Mouse (Mus musculus): ENCODE results near the gene Rbm20. TPM values are rescaled to one million over a fixed set of nuclear protein-coding genes. Genes with fewer than 3 reads are reported as not detected.

The Rbm20 gene
- polyA plus RNA-seq, 1 experiment from 2014 or later = 1.1 TPM

DNA sequence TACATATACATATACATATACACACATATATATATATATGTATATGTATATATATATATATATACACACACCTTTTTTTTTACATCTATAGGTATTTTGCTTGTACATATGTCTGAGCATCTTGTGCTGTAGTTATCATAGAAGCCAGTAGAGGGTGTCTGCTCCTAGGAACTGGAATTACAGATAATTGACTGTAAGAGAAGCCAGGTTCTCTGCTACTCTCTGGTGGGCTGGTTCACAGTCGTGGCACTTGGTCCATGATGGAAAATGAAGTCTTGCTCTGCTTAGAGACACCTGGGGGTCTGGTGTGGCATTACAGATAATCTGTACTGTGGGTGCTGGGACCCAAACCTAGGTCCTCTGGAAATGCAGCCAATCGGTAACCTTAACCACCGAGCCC lies 64.8 kb downstream of the Rbm20 start:
- Histone ChIP-seq H3K4me3 (ENCODE audit: low read length) (no peak overlapping the region), H3K4me2 (ENCODE audit: low read depth, low read length) (no peak overlapping the region), H3K27me3 (replicated peaks; ENCODE audit: control insufficient read depth, insufficient read depth, low read length) (no peaks in the 10 kb centered on the region), H3K27ac (ENCODE audit: low read length) (no peak overlapping the region), H3K9ac (ENCODE audit: low read depth, low read length) (no peak overlapping the region), H3K9me3 (ENCODE audit: control insufficient read depth, low read length) (no peaks in the 10 kb centered on the region), H3K4me1 (ENCODE audit: control insufficient read depth, insufficient read depth, low read length) (no peaks in the 10 kb centered on the region; the same call in 1 of the 2 replicates), H3K36me3 (ENCODE audit: control insufficient read depth, insufficient read depth, low read length) (no peaks in the 10 kb centered on the region)
- ATAC-seq = no peak
- WGBS = 67% methylated on average over 3 of the region's 3 CpGs

GRCm38 (mm10) chr19:53745354-53745753 lies 68.2 kb downstream of the Rbm20 start:
- H3K36me3 ChIP-seq (ENCODE audit: control insufficient read depth, insufficient read depth, low read length) = no peaks in the 10 kb centered on the region
- H3K9me3 ChIP-seq (ENCODE audit: control insufficient read depth, low read length) = no peaks in the 10 kb centered on the region; the same call in 1 of the 2 replicates
- no peak overlapping the region for H3K27ac ChIP-seq (ENCODE audit: low read length)
- H3K4me3 ChIP-seq (ENCODE audit: low read length) = no peak overlapping the region
- no peaks in the 10 kb centered on the region for H3K27me3 ChIP-seq (replicated peaks; ENCODE audit: control insufficient read depth, insufficient read depth, low read length)
- WGBS = 59% methylated on average over 3 of the region's 3 CpGs
- no peak for ATAC-seq
- no peaks in the 10 kb centered on the region for H3K4me1 ChIP-seq (ENCODE audit: control insufficient read depth, insufficient read depth, low read length)
- no peak overlapping the region for H3K4me2 ChIP-seq (ENCODE audit: low read depth, low read length)
- no peak overlapping the region for H3K9ac ChIP-seq (ENCODE audit: low read depth, low read length)

GRCm38 (mm10) chr19:53746116-53746515 lies 69.0 kb downstream of the Rbm20 start:
- no peaks in the 10 kb centered on the region for H3K36me3 ChIP-seq (ENCODE audit: control insufficient read depth, insufficient read depth, low read length)
- no peaks in the 10 kb centered on the region; the same call in 1 of the 2 replicates for H3K9me3 ChIP-seq (ENCODE audit: control insufficient read depth, low read length)
- no peak overlapping the region for H3K27ac ChIP-seq (ENCODE audit: low read length)
- H3K27me3 ChIP-seq (replicated peaks; ENCODE audit: control insufficient read depth, insufficient read depth, low read length) = no peaks in the 10 kb centered on the region
- no peak overlapping the region for H3K4me3 ChIP-seq (ENCODE audit: low read length)
- 68% methylated on average over 9 of the region's 9 CpGs for WGBS
- no peak overlapping the region for H3K9ac ChIP-seq (ENCODE audit: low read depth, low read length)
- no peaks in the 10 kb centered on the region for H3K4me1 ChIP-seq (ENCODE audit: control insufficient read depth, insufficient read depth, low read length)
- H3K4me2 ChIP-seq (ENCODE audit: low read depth, low read length) = no peak overlapping the region
- no peak for ATAC-seq

DNA sequence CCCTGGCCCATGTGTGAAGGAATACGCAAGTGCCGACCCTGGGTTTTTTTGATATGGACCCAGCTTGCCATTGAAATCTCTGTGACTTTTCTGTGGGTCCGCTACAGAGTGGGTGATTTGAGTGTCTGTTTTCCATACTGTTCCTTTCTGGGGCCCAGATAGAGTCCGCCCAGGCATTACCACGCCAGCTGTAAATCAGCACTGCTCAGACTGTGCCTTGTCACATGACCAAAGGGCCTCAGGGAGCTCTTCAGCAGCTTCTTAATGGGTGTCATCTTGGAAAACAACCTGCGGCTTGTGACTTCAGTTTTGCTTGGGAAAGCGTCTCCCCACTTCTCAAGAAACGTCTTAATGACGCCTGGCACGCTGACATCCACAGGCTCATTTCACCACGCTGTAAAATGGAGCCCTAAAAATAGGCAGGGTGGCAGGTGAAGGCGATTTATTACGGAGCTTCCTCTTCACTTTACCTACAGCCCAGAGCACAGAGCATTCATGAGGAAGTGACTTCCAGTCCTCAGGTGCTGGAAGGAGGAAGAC lies 71.2 kb downstream of the Rbm20 start:
- Histone ChIP-seq H3K36me3 (ENCODE audit: control insufficient read depth, insufficient read depth, low read length) (no peaks in the 10 kb centered on the region), H3K27ac (ENCODE audit: low read length) (peak overlapping the region; percentile 44), H3K4me2 (ENCODE audit: low read depth, low read length) (no peak overlapping the region), H3K9me3 (ENCODE audit: control insufficient read depth, low read length) (no peaks in the 10 kb centered on the region; the same call in 1 of the 2 replicates), H3K4me3 (ENCODE audit: low read length) (no peak overlapping the region), H3K9ac (ENCODE audit: low read depth, low read length) (no peak overlapping the region), H3K27me3 (replicated peaks; ENCODE audit: control insufficient read depth, insufficient read depth, low read length) (no peaks in the 10 kb centered on the region), H3K4me1 (ENCODE audit: control insufficient read depth, insufficient read depth, low read length) (no peaks in the 10 kb centered on the region)
- WGBS = 73% methylated on average over 13 of the region's 13 CpGs
- ATAC-seq = peak; percentile 63; the same call in 1 of the 2 replicates

DNA sequence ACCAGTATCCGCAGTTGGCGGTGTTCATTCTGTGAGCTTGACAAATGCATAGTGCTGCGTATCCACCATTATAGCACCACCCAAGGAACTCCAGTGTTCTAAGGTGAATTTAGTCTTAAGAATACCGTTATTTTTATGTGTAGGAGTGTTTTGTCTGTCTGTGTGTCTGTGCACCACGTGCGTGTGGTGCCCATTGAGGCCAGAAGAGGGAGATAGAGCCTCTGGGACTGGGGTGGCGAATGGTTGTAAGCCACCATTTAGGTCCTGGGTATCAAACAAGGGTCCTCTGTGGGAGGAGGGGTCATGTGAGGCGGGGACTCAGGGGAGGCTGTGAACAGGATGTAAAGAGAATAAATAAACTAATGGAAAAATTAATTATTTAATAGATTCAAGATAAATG lies 72.2 kb downstream of the Rbm20 start:
- no peaks in the 10 kb centered on the region for H3K27me3 ChIP-seq (replicated peaks; ENCODE audit: control insufficient read depth, insufficient read depth, low read length)
- H3K36me3 ChIP-seq (ENCODE audit: control insufficient read depth, insufficient read depth, low read length) = no peaks in the 10 kb centered on the region
- H3K4me2 ChIP-seq (ENCODE audit: low read depth, low read length) = no peak overlapping the region
- no peak overlapping the region for H3K4me3 ChIP-seq (ENCODE audit: low read length)
- H3K9ac ChIP-seq (ENCODE audit: low read depth, low read length) = no peak overlapping the region
- H3K4me1 ChIP-seq (ENCODE audit: control insufficient read depth, insufficient read depth, low read length) = no peaks in the 10 kb centered on the region
- no peak overlapping the region for H3K27ac ChIP-seq (ENCODE audit: low read length)
- no peak for ATAC-seq
- no peaks in the 10 kb centered on the region; the same call in 1 of the 2 replicates for H3K9me3 ChIP-seq (ENCODE audit: control insufficient read depth, low read length)
- 97% methylated on average over 8 of the region's 8 CpGs for WGBS

GRCm38 (mm10) chr19:53751420-53752185 lies 74.5 kb downstream of the Rbm20 start:
- Histone ChIP-seq H3K4me3 (ENCODE audit: low read length) (no peak overlapping the region), H3K9ac (ENCODE audit: low read depth, low read length) (no peak overlapping the region), H3K27ac (ENCODE audit: low read length) (no peak overlapping the region), H3K4me1 (ENCODE audit: control insufficient read depth, insufficient read depth, low read length) (0 out of 2 replicates have a peak, but pooled peaks cover 4% of the 10 kb centered on the region), H3K9me3 (ENCODE audit: control insufficient read depth, low read length) (no peaks in the 10 kb centered on the region; the same call in 1 of the 2 replicates), H3K4me2 (ENCODE audit: low read depth, low read length) (no peak overlapping the region), H3K27me3 (replicated peaks; ENCODE audit: control insufficient read depth, insufficient read depth, low read length) (no peaks in the 10 kb centered on the region), H3K36me3 (ENCODE audit: control insufficient read depth, insufficient read depth, low read length) (no peaks in the 10 kb centered on the region)
- no peak for ATAC-seq
- 58% methylated on average over 22 of the region's 22 CpGs for WGBS

DNA sequence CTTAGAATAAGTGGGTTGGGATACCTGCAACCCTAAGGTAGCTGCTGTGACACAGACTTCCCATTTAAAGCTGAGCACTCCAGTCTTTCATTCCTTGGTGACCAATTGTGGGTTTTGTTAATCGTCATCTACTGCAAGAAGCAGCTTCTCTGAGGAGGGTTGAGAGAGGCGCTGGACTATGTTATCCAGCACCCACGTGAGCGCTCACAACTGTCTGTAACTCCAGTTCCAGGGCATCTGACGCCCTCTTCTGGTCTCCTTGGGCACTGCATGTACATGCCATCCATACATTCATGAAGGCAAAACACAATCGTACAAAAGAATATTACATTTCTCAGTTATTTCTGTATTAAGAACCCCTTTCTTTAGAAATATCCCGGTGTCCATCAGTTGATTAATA lies 75.9 kb downstream of the Rbm20 start:
- no peaks in the 10 kb centered on the region for H3K36me3 ChIP-seq (ENCODE audit: control insufficient read depth, insufficient read depth, low read length)
- 0 out of 2 replicates have a peak, but pooled peaks cover 4% of the 10 kb centered on the region for H3K4me1 ChIP-seq (ENCODE audit: control insufficient read depth, insufficient read depth, low read length)
- H3K4me3 ChIP-seq (ENCODE audit: low read length) = no peak overlapping the region
- no peak overlapping the region for H3K4me2 ChIP-seq (ENCODE audit: low read depth, low read length)
- H3K9ac ChIP-seq (ENCODE audit: low read depth, low read length) = no peak overlapping the region
- 55% methylated on average over 7 of the region's 7 CpGs for WGBS
- no peak for ATAC-seq
- no peak overlapping the region for H3K27ac ChIP-seq (ENCODE audit: low read length)
- H3K27me3 ChIP-seq (replicated peaks; ENCODE audit: control insufficient read depth, insufficient read depth, low read length) = no peaks in the 10 kb centered on the region
- no peaks in the 10 kb centered on the region; the same call in 1 of the 2 replicates for H3K9me3 ChIP-seq (ENCODE audit: control insufficient read depth, low read length)

- H3K27ac ChIP-seq (ENCODE audit: low read length) = no peak overlapping the region
- H3K27me3 ChIP-seq (replicated peaks; ENCODE audit: control insufficient read depth, insufficient read depth, low read length) = no peaks in the 10 kb centered on the region
- H3K4me1 ChIP-seq (ENCODE audit: control insufficient read depth, insufficient read depth, low read length) = 0 out of 2 replicates have a peak, but pooled peaks cover 4% of the 10 kb centered on the region
- no peak overlapping the region for H3K9ac ChIP-seq (ENCODE audit: low read depth, low read length)
- WGBS = 39% methylated on average over 6 of the region's 7 CpGs
- no peaks in the 10 kb centered on the region for H3K36me3 ChIP-seq (ENCODE audit: control insufficient read depth, insufficient read depth, low read length)
- ATAC-seq = peak; percentile 63; the same call in 1 of the 2 replicates
- H3K4me3 ChIP-seq (ENCODE audit: low read length) = no peak overlapping the region
- no peaks in the 10 kb centered on the region; the same call in 1 of the 2 replicates for H3K9me3 ChIP-seq (ENCODE audit: control insufficient read depth, low read length)
- H3K4me2 ChIP-seq (ENCODE audit: low read depth, low read length) = no peak overlapping the region
Measured at GRCm38 (mm10) chr19:53754421-53754830, 77.3 kb downstream of the Rbm20 start.

DNA sequence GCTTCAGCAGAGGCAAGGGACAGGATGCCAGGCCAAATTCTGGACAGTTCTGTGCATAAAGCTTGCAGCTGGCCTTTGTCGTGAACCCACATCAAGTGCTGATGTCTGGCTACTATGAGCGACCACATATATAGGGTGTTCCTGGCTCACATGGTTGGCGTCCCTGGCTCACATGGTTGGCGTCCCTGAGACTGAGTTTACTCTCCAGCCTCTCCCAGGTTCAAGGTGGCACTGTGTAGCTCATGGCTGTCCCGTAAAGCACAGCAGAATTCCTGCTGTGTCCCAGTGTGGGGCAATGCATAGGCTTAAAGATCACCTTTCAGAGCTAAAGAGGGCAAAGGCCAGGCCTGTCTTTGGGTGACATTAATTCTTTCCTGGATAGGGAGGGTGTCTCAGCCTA lies 78.2 kb downstream of the Rbm20 start:
- 0 out of 2 replicates have a peak, but pooled peaks cover 4% of the 10 kb centered on the region for H3K4me1 ChIP-seq (ENCODE audit: control insufficient read depth, insufficient read depth, low read length)
- H3K9me3 ChIP-seq (ENCODE audit: control insufficient read depth, low read length) = no peaks in the 10 kb centered on the region
- no peak for ATAC-seq
- no peak overlapping the region for H3K9ac ChIP-seq (ENCODE audit: low read depth, low read length)
- H3K27me3 ChIP-seq (replicated peaks; ENCODE audit: control insufficient read depth, insufficient read depth, low read length) = no peaks in the 10 kb centered on the region
- H3K36me3 ChIP-seq (ENCODE audit: control insufficient read depth, insufficient read depth, low read length) = no peaks in the 10 kb centered on the region
- no peak overlapping the region for H3K4me3 ChIP-seq (ENCODE audit: low read length)
- no peak overlapping the region for H3K4me2 ChIP-seq (ENCODE audit: low read depth, low read length)
- 74% methylated on average over 5 of the region's 5 CpGs for WGBS
- no peak overlapping the region for H3K27ac ChIP-seq (ENCODE audit: low read length)
